Mouse (Mus musculus): ENCODE measurements around the gene Adamtsl3. TPM values are rescaled to one million over a fixed set of nuclear protein-coding genes. Genes with fewer than 3 reads are reported as not detected.

Adamtsl3 gene
- polyA plus RNA-seq, 1 experiment from 2014 or later, result 4.8 TPM

DNA sequence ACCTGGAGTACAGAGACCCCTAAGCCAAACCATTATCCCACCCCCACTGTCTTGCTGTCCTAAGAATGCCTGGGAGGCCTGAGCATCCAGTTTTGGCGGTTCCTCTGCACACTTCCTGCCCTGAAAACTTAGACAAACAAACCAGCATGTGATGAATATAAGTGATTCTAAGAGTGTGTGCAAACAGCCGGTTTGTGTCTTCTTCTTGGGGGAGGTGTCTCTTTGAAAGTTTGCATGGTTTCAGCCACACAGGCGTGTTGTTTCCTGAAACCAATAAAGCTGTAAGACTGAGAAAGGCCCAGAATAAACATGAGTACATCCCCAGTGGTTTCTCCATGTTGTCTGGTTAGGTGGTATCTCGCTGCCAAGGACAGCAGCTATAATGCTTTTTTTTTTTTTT lies 30.6 kb downstream of the Adamtsl3 start:
- H3K4me1 ChIP-seq (ENCODE audit: control insufficient read depth, insufficient read depth, low read length), result peaks cover 12% of the 10 kb centered on the region
- ATAC-seq (ENCODE audit: low read depth) (no peak), DNase-seq (ENCODE audit: low spot score) (no peak)
- WGBS, result 48% methylated on average over 4 of the region's 4 CpGs
- no peaks in the 10 kb centered on the region for H3K9me3 ChIP-seq (ENCODE audit: control insufficient read depth, low read length)
- no peak overlapping the region for H3K9ac ChIP-seq (ENCODE audit: low read depth, low read length)
- H3K4me2 ChIP-seq (ENCODE audit: low read depth, low read length), result no peak overlapping the region
- no peaks in the 10 kb centered on the region for H3K27me3 ChIP-seq (replicated peaks; ENCODE audit: control insufficient read depth, insufficient read depth, low read length)
- no peak overlapping the region for H3K4me3 ChIP-seq (ENCODE audit: low read depth, low read length)
- no peak overlapping the region for H3K27ac ChIP-seq (replicated peaks; ENCODE audit: low read depth, low read length)
- H3K36me3 ChIP-seq (ENCODE audit: control insufficient read depth, insufficient read depth, low read length), result no peaks in the 10 kb centered on the region

DNA sequence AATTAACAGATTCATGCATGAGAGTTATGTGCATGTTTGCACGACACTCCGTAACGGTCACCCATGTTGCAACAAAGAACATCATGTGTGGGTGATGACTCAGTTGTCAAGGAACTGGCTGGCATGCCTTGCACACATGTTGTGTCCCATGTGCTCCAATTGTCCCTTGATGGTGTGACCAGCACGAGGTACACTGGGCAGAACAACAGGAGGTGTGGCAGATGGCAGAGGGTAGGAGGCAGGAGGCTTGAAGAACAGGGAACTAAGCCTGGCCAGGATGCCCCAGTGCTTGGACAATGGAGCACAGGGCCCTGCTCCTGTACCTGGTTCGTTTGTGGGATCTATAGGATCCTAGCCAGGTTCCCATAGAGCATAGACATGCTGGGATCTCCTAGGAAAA lies 31.0 kb downstream of the Adamtsl3 start:
- no peak overlapping the region for H3K27ac ChIP-seq (replicated peaks; ENCODE audit: low read depth, low read length)
- no peak overlapping the region for H3K4me2 ChIP-seq (ENCODE audit: low read depth, low read length)
- peaks cover 12% of the 10 kb centered on the region for H3K4me1 ChIP-seq (ENCODE audit: control insufficient read depth, insufficient read depth, low read length)
- ATAC-seq (ENCODE audit: low read depth), result no peak
- WGBS, result 81% methylated on average over 5 of the region's 5 CpGs
- no peaks in the 10 kb centered on the region for H3K36me3 ChIP-seq (ENCODE audit: control insufficient read depth, insufficient read depth, low read length)
- no peaks in the 10 kb centered on the region for H3K9me3 ChIP-seq (ENCODE audit: control insufficient read depth, low read length)
- H3K9ac ChIP-seq (ENCODE audit: low read depth, low read length), result no peak overlapping the region
- no peak for DNase-seq (ENCODE audit: low spot score)
- no peaks in the 10 kb centered on the region for H3K27me3 ChIP-seq (replicated peaks; ENCODE audit: control insufficient read depth, insufficient read depth, low read length)
- H3K4me3 ChIP-seq (ENCODE audit: low read depth, low read length), result no peak overlapping the region

DNA sequence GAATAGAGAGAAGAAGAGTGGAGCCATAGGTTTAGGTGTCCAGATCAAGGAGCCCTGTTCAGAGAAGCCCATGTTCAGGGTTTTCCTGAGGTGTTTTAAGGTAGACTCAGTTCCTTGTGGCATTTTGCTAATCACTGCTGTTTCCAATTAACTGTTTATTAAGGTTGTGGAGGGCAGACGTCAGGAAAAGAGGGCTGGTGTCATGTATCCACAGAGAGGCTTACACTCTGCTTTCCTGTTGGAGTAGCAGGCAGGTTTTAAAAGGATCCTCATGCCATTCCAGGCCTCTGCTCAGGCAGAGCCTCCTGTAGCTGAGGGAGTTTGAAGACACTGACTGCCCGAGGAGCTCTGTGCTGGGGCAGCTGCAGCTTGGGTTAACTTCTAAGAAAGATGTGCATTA lies 32.6 kb downstream of the Adamtsl3 start:
- ATAC-seq (ENCODE audit: low read depth) (no peak), DNase-seq (ENCODE audit: low spot score) (no peak)
- H3K27ac ChIP-seq (replicated peaks; ENCODE audit: low read depth, low read length), result no peak overlapping the region
- H3K36me3 ChIP-seq (ENCODE audit: control insufficient read depth, insufficient read depth, low read length), result no peaks in the 10 kb centered on the region
- peaks cover 12% of the 10 kb centered on the region for H3K4me1 ChIP-seq (ENCODE audit: control insufficient read depth, insufficient read depth, low read length)
- no peaks in the 10 kb centered on the region for H3K27me3 ChIP-seq (replicated peaks; ENCODE audit: control insufficient read depth, insufficient read depth, low read length)
- H3K4me2 ChIP-seq (ENCODE audit: low read depth, low read length), result no peak overlapping the region
- 15% methylated on average over 2 of the region's 2 CpGs for WGBS
- H3K9me3 ChIP-seq (ENCODE audit: control insufficient read depth, low read length), result no peaks in the 10 kb centered on the region
- H3K4me3 ChIP-seq (ENCODE audit: low read depth, low read length), result no peak overlapping the region
- H3K9ac ChIP-seq (ENCODE audit: low read depth, low read length), result no peak overlapping the region

DNA sequence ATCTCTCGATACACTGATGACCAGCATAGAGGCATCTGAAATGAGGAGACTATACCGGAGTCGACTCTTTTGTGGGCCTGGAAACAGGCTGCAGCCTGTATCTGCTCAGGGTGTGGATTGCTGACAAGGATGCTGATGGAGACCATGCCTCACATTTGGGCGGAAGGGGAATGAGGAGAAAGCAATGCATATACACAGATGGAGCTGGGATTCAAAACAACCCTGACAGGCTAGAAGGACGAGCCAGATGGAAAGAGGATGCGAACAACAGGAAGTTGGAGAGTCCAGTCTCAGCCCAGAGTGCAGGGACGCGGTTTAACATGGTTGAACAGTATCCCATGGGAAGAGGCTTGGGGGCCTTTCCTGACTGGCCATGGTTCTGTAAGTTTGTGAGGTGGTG lies 34.6 kb downstream of the Adamtsl3 start:
- H3K4me3 ChIP-seq (ENCODE audit: low read depth, low read length), result no peak overlapping the region
- 77% methylated on average over 8 of the region's 8 CpGs for WGBS
- no peak for DNase-seq (ENCODE audit: low spot score)

DNA sequence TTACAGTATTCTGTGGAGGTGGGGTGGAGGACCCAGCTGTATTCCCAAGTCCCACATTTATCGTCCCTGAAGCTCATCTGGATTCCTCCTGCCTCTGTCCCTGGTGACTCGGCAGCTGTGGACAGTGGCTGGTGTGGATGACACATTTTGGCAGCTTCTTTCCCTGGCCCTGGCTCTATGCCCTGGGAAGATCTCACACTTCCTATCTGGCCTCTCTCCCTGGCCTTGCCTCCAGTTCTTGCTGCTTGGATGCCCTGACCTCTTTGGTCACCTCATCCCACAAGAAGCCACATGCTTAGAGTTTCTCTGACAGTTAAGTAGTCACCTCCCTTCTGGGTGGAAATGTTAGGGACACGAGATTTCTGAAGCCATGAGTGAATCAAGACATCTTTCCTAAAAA lies 35.9 kb downstream of the Adamtsl3 start:
- Histone ChIP-seq H3K9me3 (ENCODE audit: control insufficient read depth, low read length) (no peaks in the 10 kb centered on the region), H3K9ac (ENCODE audit: low read depth, low read length) (no peak overlapping the region), H3K27me3 (replicated peaks; ENCODE audit: control insufficient read depth, insufficient read depth, low read length) (no peaks in the 10 kb centered on the region), H3K4me3 (ENCODE audit: low read depth, low read length) (no peak overlapping the region), H3K36me3 (ENCODE audit: control insufficient read depth, insufficient read depth, low read length) (no peaks in the 10 kb centered on the region), H3K4me2 (ENCODE audit: low read depth, low read length) (no peak overlapping the region), H3K27ac (replicated peaks; ENCODE audit: low read depth, low read length) (no peak overlapping the region), H3K4me1 (ENCODE audit: control insufficient read depth, insufficient read depth, low read length) (peaks cover 2% of the 10 kb centered on the region; the same call in 1 of the 2 replicates)
- ATAC-seq (ENCODE audit: low read depth) (no peak), DNase-seq (ENCODE audit: low spot score) (no peak)
- 70% methylated on average over 3 of the region's 3 CpGs for WGBS

More for the DNA sequence above, 34.6 kb downstream of the Adamtsl3 start:
- Histone ChIP-seq H3K9me3 (ENCODE audit: control insufficient read depth, low read length) (no peaks in the 10 kb centered on the region), H3K27ac (replicated peaks; ENCODE audit: low read depth, low read length) (no peak overlapping the region), H3K27me3 (replicated peaks; ENCODE audit: control insufficient read depth, insufficient read depth, low read length) (no peaks in the 10 kb centered on the region), H3K9ac (ENCODE audit: low read depth, low read length) (no peak overlapping the region), H3K36me3 (ENCODE audit: control insufficient read depth, insufficient read depth, low read length) (no peaks in the 10 kb centered on the region), H3K4me1 (ENCODE audit: control insufficient read depth, insufficient read depth, low read length) (peaks cover 6% of the 10 kb centered on the region; the same call in 1 of the 2 replicates), H3K4me2 (ENCODE audit: low read depth, low read length) (no peak overlapping the region)
- no peak for ATAC-seq (ENCODE audit: low read depth)

DNA sequence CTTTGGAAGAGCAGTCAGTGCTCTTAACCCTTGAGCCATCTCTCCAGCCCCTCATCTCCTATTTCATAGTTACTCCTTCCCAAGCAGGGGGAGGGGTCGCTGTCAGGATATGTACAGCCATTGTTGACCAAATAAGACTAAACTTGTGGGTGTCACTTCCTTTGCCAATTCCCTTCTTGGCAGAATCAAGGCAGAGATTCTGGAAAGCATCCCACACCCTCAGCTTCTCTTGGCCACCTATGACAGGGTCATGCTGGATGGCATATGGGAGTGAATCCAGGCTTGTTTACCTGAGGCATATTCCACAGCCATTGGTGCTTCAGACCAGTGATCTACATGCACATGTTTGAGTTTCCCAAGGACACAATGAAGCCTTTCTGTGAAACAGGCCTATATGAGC lies 42.8 kb downstream of the Adamtsl3 start:
- no peak overlapping the region for H3K4me2 ChIP-seq (ENCODE audit: low read depth, low read length)
- no peak overlapping the region for H3K9ac ChIP-seq (ENCODE audit: low read depth, low read length)
- no peak overlapping the region for H3K27ac ChIP-seq (replicated peaks; ENCODE audit: low read depth, low read length)
- no peaks in the 10 kb centered on the region for H3K4me1 ChIP-seq (ENCODE audit: control insufficient read depth, insufficient read depth, low read length)
- no peaks in the 10 kb centered on the region for H3K9me3 ChIP-seq (ENCODE audit: control insufficient read depth, low read length)
- WGBS, result 86% methylated on average over 1 of the region's 1 CpGs
- H3K4me3 ChIP-seq (ENCODE audit: low read depth, low read length), result no peak overlapping the region
- ATAC-seq (ENCODE audit: low read depth) (no peak), DNase-seq (ENCODE audit: low spot score) (no peak)
- H3K36me3 ChIP-seq (ENCODE audit: control insufficient read depth, insufficient read depth, low read length), result no peaks in the 10 kb centered on the region
- no peaks in the 10 kb centered on the region for H3K27me3 ChIP-seq (replicated peaks; ENCODE audit: control insufficient read depth, insufficient read depth, low read length)

DNA sequence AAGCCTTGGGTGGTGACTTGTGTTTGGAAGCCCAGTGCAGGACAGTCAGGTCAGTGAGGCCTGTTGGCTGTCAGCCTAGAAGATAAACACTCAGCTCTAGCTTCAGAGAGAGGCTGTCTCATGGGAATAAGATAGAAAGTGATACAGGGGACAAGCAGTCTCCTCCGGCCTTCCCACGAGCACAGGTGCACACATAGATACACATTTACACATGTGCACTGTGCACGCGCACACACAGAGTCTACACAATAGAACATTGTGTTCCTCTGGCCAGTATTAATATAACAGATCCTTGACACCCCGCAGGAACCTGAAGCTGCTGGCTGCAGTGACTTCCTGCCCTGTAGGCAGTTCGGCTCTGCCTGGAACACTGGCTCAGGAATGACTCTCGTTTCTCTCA lies 44.3 kb downstream of the Adamtsl3 start:
- DNase-seq (ENCODE audit: low spot score), result no peak
- Histone ChIP-seq H3K9me3 (ENCODE audit: control insufficient read depth, low read length) (no peaks in the 10 kb centered on the region), H3K9ac (ENCODE audit: low read depth, low read length) (no peak overlapping the region), H3K27me3 (replicated peaks; ENCODE audit: control insufficient read depth, insufficient read depth, low read length) (no peaks in the 10 kb centered on the region), H3K27ac (replicated peaks; ENCODE audit: low read depth, low read length) (no peak overlapping the region), H3K4me3 (ENCODE audit: low read depth, low read length) (no peak overlapping the region), H3K4me2 (ENCODE audit: low read depth, low read length) (no peak overlapping the region), H3K4me1 (ENCODE audit: control insufficient read depth, insufficient read depth, low read length) (no peaks in the 10 kb centered on the region), H3K36me3 (ENCODE audit: control insufficient read depth, insufficient read depth, low read length) (no peaks in the 10 kb centered on the region)
- WGBS, result 54% methylated on average over 7 of the region's 7 CpGs
- ATAC-seq (ENCODE audit: low read depth), result no peak

DNA sequence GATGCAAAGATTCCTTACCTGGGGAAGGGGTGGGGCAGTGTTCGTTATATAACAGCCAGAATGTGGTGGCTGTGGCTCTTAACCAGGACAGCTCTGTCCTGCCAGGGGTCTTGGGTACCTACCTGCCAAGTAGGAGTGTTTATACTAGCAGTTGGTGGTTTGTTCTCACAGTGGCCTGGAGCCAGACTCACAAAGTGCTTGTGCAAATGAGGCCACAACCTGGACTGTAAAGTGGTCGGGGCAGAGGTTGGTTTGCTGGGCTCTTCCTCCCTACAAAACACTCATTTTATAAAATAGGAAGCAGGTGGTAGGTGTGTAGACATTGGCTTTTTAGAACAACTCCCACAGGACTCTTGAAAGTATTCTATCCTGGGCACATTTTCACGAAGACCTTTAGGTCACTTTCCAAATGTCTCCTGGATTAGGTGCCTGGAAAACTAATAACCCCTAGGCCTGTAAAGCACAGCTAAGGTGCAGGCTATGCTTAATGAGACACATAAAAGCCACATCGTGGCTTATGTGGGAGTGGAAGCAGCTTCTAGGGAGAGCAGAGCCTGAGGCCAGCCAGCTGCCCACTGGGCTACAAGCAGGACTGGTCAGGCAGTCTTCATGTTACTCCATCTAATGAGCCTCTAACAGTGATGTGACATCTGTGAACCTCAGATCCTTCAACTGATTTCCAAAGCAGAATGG lies 47.5 kb downstream of the Adamtsl3 start:
- ATAC-seq (ENCODE audit: low read depth) (no peak), DNase-seq (ENCODE audit: low spot score) (no peak)
- H3K9me3 ChIP-seq (ENCODE audit: control insufficient read depth, low read length), result no peaks in the 10 kb centered on the region
- 38% methylated on average over 4 of the region's 4 CpGs for WGBS
- no peak overlapping the region for H3K9ac ChIP-seq (ENCODE audit: low read depth, low read length)
- no peak overlapping the region for H3K4me3 ChIP-seq (ENCODE audit: low read depth, low read length)
- H3K4me2 ChIP-seq (ENCODE audit: low read depth, low read length), result no peak overlapping the region
- no peak overlapping the region for H3K27ac ChIP-seq (replicated peaks; ENCODE audit: low read depth, low read length)
- no peaks in the 10 kb centered on the region for H3K36me3 ChIP-seq (ENCODE audit: control insufficient read depth, insufficient read depth, low read length)
- H3K27me3 ChIP-seq (replicated peaks; ENCODE audit: control insufficient read depth, insufficient read depth, low read length), result no peaks in the 10 kb centered on the region
- H3K4me1 ChIP-seq (ENCODE audit: control insufficient read depth, insufficient read depth, low read length), result 0 out of 2 replicates have a peak, but pooled peaks cover 4% of the 10 kb centered on the region

DNA sequence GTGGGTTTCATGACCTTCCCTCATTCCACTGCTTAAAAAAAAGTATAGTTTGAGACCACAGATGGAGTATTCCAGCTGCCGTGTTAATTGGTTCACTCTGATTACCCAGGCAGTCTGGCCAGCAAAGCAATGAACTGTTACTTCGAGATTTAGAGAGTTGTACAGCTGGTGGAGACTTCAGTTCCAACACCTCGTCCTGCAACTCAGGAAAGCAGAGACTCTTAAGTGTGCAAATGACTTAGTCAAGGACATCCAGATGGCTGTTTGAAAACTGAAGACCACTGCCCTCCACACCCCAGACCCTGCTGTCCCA lies 48.0 kb downstream of the Adamtsl3 start:
- H3K4me1 ChIP-seq (ENCODE audit: control insufficient read depth, insufficient read depth, low read length), result 0 out of 2 replicates have a peak, but pooled peaks cover 4% of the 10 kb centered on the region
- H3K27me3 ChIP-seq (replicated peaks; ENCODE audit: control insufficient read depth, insufficient read depth, low read length), result no peaks in the 10 kb centered on the region
- no peak for ATAC-seq (ENCODE audit: low read depth)
- H3K27ac ChIP-seq (replicated peaks; ENCODE audit: low read depth, low read length), result no peak overlapping the region
- no peak overlapping the region for H3K9ac ChIP-seq (ENCODE audit: low read depth, low read length)
- H3K4me3 ChIP-seq (ENCODE audit: low read depth, low read length), result no peak overlapping the region
- 64% methylated on average over 3 of the region's 3 CpGs for WGBS
- H3K4me2 ChIP-seq (ENCODE audit: low read depth, low read length), result no peak overlapping the region
- no peak for DNase-seq (ENCODE audit: low spot score)
- H3K9me3 ChIP-seq (ENCODE audit: control insufficient read depth, low read length), result no peaks in the 10 kb centered on the region
- H3K36me3 ChIP-seq (ENCODE audit: control insufficient read depth, insufficient read depth, low read length), result no peaks in the 10 kb centered on the region
